In genomic region chr2:144215601-144216000, GRCm38 (mm10) we compare ENCODE assay signal across 9 mouse cellular contexts. TPM values are rescaled to one million over a fixed set of nuclear protein-coding genes. Genes with fewer than 3 reads are reported as not detected.
DNase-seq lines count a peak whose midpoint lies in the region; ATAC-seq and TF ChIP-seq lines count a peak whose summit lies in the region.
"Had no signal": no experiment of that assay in that cellular context is flagged by ENCODE, and none has a peak within 500 bp of the region (broad histone marks: within the 10 kb centered on the region; RNA-seq: fewer than 3 reads in every experiment).

No protein-coding gene starts in this region.

- DNase-seq in CH12.LX (ENCODE audit: extremely low read depth) = no peak
- DNase-seq in MEL (ENCODE audit: low read depth, low spot score) = no peak
- DNase-seq in midbrain, embryonic 11.5 days (ENCODE audit: low spot score, missing footprints) = peak; percentile 82
- DNase-seq in kidney, postnatal 14 days = no peak
- DNase-seq in cerebellum, postnatal 10 days = no peak
- DNase-seq: kidney, adult 11 months had no signal

- peaks cover 3% of the 10 kb centered on the region for H3K27me3 ChIP-seq in CH12.LX (replicated peaks)
- no peaks in the 10 kb centered on the region for H3K27me3 ChIP-seq in MEL (ENCODE audit: control insufficient read depth in 1 of 2, insufficient read depth in 2 of 2, low read length in 2 of 2)
- H3K27me3 ChIP-seq in forebrain, embryonic 12.5 days = no peaks in the 10 kb centered on the region
- no peaks in the 10 kb centered on the region for H3K27me3 ChIP-seq in midbrain, embryonic 11.5 days (ENCODE audit: control insufficient read depth, insufficient read depth, low read length)

- H3K9me3 ChIP-seq in CH12.LX (replicated peaks; ENCODE audit: low read length) = no peaks in the 10 kb centered on the region
- no peaks in the 10 kb centered on the region for H3K9me3 ChIP-seq in MEL (replicated peaks; ENCODE audit: insufficient read depth, low read length)
- no peaks in the 10 kb centered on the region for H3K9me3 ChIP-seq in forebrain, embryonic 12.5 days
- no peaks in the 10 kb centered on the region for H3K9me3 ChIP-seq in midbrain, embryonic 11.5 days (ENCODE audit: control insufficient read depth, low read length)

- H3K9ac ChIP-seq in CH12.LX (ENCODE audit: insufficient read depth, low read depth) = no peak overlapping the region
- H3K9ac ChIP-seq in MEL (ENCODE audit: control insufficient read depth, low read depth, low read length, poor library complexity, severe bottlenecking) = peak overlapping the region; percentile 25
- 0 out of 2 replicates have a peak overlapping the region, but pooled peaks have one; percentile 13 for H3K9ac ChIP-seq in forebrain, embryonic 12.5 days
- H3K9ac ChIP-seq in midbrain, embryonic 11.5 days (ENCODE audit: low read length) = peak overlapping the region; percentile 31; the same call in 1 of the 2 replicates

- H3K36me3 ChIP-seq in CH12.LX (replicated peaks in 1 of 2; ENCODE audit: control insufficient read depth in 1 of 2, insufficient read depth in 1 of 2, low read length in 1 of 2) = no peaks in the 10 kb centered on the region
- H3K36me3 ChIP-seq in MEL (ENCODE audit: control insufficient read depth in 1 of 2, insufficient read depth in 2 of 2, low read length in 2 of 2) = no peaks in the 10 kb centered on the region; a peak in 1 of 4 replicates
- H3K36me3 ChIP-seq in forebrain, embryonic 12.5 days (replicated peaks) = no peaks in the 10 kb centered on the region
- H3K36me3 ChIP-seq in midbrain, embryonic 11.5 days (ENCODE audit: control insufficient read depth, insufficient read depth, low read length) = no peaks in the 10 kb centered on the region

- no peak overlapping the region for H3K27ac ChIP-seq in CH12.LX (ENCODE audit: insufficient read depth, low read depth)
- H3K27ac ChIP-seq in MEL (ENCODE audit: control insufficient read depth, low read depth, low read length) = no peak overlapping the region
- H3K27ac ChIP-seq in forebrain, embryonic 12.5 days = no peak overlapping the region
- H3K27ac ChIP-seq in midbrain, embryonic 11.5 days (ENCODE audit: low read depth, low read length) = no peak overlapping the region

- no peak; the same call in 1 of the 2 replicates for ATAC-seq in forebrain, embryonic 12.5 days (ENCODE audit: low FRiP score)
- ATAC-seq in midbrain, embryonic 11.5 days (ENCODE audit: low FRiP score) = no peak
- no peak for ATAC-seq in cerebellum, adult (ENCODE audit: insufficient number of reproducible peaks, low FRiP score, low TSS enrichment)
- ATAC-seq: lung, postnatal 0 days had no signal

- dilution Hi-C loops in CH12.LX (cut with MboI; ENCODE audit: extremely low pct_ligation_motif_present, extremely low pct_unique_long_range_greater_than_20kb, low sequenced_read_pairs) = no loop called here

- TF ChIP-seq CTCF in CH12.LX (conservative IDR thresholded peaks at IDR 0.05 in 1 of 2, IDR thresholded peaks at IDR 0.05 in 1 of 2; ENCODE audit: low read depth in 2 of 2, low read length in 2 of 2) (no peak), MEL (IDR thresholded peaks at IDR 0.05 in 2 of 3, conservative IDR thresholded peaks at IDR 0.05 in 1 of 3; ENCODE audit: control insufficient read depth in 1 of 3, insufficient read depth in 1 of 3, low read depth in 2 of 3, low read length in 3 of 3, poor library complexity in 1 of 3, severe bottlenecking in 1 of 3) (no peak)

- no peak overlapping the region for H3K4me2 ChIP-seq in CH12.LX (ENCODE audit: insufficient read depth, low read depth, poor library complexity, severe bottlenecking)
- peak overlapping the region; percentile 23 for H3K4me2 ChIP-seq in forebrain, embryonic 12.5 days
- H3K4me2 ChIP-seq in midbrain, embryonic 11.5 days = no peak overlapping the region

- in situ Hi-C loops in CH12.LX (cut with MboI; ENCODE audit: low pct_ligation_motif_present, low pct_unique_long_range_greater_than_20kb, low sequenced_read_pairs) = loop anchor here (5.0 to 10.0 kb wide), 3 partner anchors 211 to 378 kb away; partner anchors contain the start of gene Bfsp1

- TF ChIP-seq POLR2A in CH12.LX (IDR thresholded peaks at IDR 0.05; ENCODE audit: low read depth, low read length) (no peak), MEL (IDR thresholded peaks at IDR 0.05; ENCODE audit: control insufficient read depth in 1 of 2, insufficient read depth in 1 of 2, low read depth in 1 of 2, low read length in 2 of 2, poor library complexity in 1 of 2) (no peak)

- H3K4me1 ChIP-seq in CH12.LX (ENCODE audit: control insufficient read depth in 1 of 2, insufficient read depth in 2 of 2) (peaks cover 18 to 54% of the 10 kb centered on the region in 2 experiments), MEL (ENCODE audit: control insufficient read depth in 1 of 2, insufficient read depth in 2 of 2, low read length in 2 of 2) (peaks cover 5 to 6% of the 10 kb centered on the region in 2 experiments; a peak in 2 of 4 replicates)
- peaks cover 13% of the 10 kb centered on the region for H3K4me1 ChIP-seq in forebrain, embryonic 12.5 days
- peaks cover 9% of the 10 kb centered on the region for H3K4me1 ChIP-seq in midbrain, embryonic 11.5 days (ENCODE audit: control insufficient read depth, insufficient read depth, low read length)

- H3K4me3 ChIP-seq in CH12.LX (replicated peaks in 1 of 3; ENCODE audit: low read depth in 2 of 3, low read length in 2 of 3, poor library complexity in 1 of 3) (no peak overlapping the region), MEL (ENCODE audit: control insufficient read depth in 1 of 2, insufficient read depth in 1 of 2, low read depth in 2 of 2, low read length in 2 of 2) (peak overlapping the region in 1 of 2 experiments; percentile 7; a peak in 1 of 4 replicates)
- H3K4me3 ChIP-seq in forebrain, embryonic 12.5 days (replicated peaks) = no peak overlapping the region
- no peak overlapping the region for H3K4me3 ChIP-seq in midbrain, embryonic 11.5 days (ENCODE audit: low read depth, low read length)

- WGBS in forebrain, embryonic 12.5 days = 13% methylated on average over 9 of the region's 9 CpGs
- WGBS in midbrain, embryonic 11.5 days = 22% methylated on average over 9 of the region's 9 CpGs

- H3K79me2 ChIP-seq in CH12.LX (replicated peaks; ENCODE audit: control insufficient read depth, extremely low read depth, insufficient read depth, poor library complexity, severe bottlenecking) = no peaks in the 10 kb centered on the region
- no peaks in the 10 kb centered on the region for H3K79me2 ChIP-seq in MEL (ENCODE audit: control insufficient read depth, insufficient read depth, low read length, poor library complexity)

- no peak for TF ChIP-seq RAD21 in CH12.LX (IDR thresholded peaks at IDR 0.05; ENCODE audit: low read depth, low read length)
- TF ChIP-seq RAD21 in MEL (IDR thresholded peaks at IDR 0.05; ENCODE audit: low read depth, low read length) = no peak

- TF ChIP-seq EP300 in CH12.LX (IDR thresholded peaks at IDR 0.05; ENCODE audit: low read length) (no peak), MEL (IDR thresholded peaks at IDR 0.05; ENCODE audit: low read depth in 1 of 2, low read length in 2 of 2) (no peak)

TF ChIP-seq in CH12.LX, 34 proteins besides CTCF, POLR2A, EP300 and RAD21:
- peak; percentile 88 for TF ChIP-seq ZNF384 (IDR thresholded peaks at IDR 0.05; ENCODE audit: low read depth, low read length)
- no peak for TF ChIP-seq CHD1 (IDR thresholded peaks at IDR 0.05; ENCODE audit: low read depth, low read length)

TF ChIP-seq in MEL, 35 proteins besides CTCF, POLR2A, EP300 and RAD21:
- TF ChIP-seq USF1 (IDR thresholded peaks at IDR 0.05; ENCODE audit: low read depth, low read length) (no peak), NRF1 (IDR thresholded peaks at IDR 0.05; ENCODE audit: insufficient read depth, low read depth, low read length, poor library complexity, severe bottlenecking) (no peak), MYB (IDR thresholded peaks at IDR 0.05; ENCODE audit: low read depth, low read length) (no peak)

RNA-seq across cellular contexts. Expression of gene Mgme1, which starts 54.9 kb away (rescaled TPM):
- 10.6 and 13.0 TPM in 2 replicates for total RNA-seq in CH12.LX (2012; rRNA removed)
- 20.7 and 21.9 TPM in 2 replicates for total RNA-seq in CH12.LX (2014; rRNA removed)
- 19.7 and 20.2 TPM in 2 replicates for polyA plus RNA-seq in CH12.LX (2012; ENCODE audit: insufficient read length, low read depth)
- total RNA-seq in MEL (2012; rRNA removed) = 14.1 and 16.8 TPM in 2 replicates
- polyA plus RNA-seq in MEL (2012; ENCODE audit: insufficient read depth in 1 of 2, insufficient read length in 2 of 2, low read depth in 1 of 2, low replicate concordance in 2 of 2, missing spikeins in 1 of 2) = 10 to 100 TPM in 1 of 2 experiments, not detected in 1; 20.3 TPM
- 17.5 and 17.9 TPM in 2 replicates for polyA plus RNA-seq in forebrain, embryonic 12.5 days (2016; fragmentation: Nextera tagmentation; extraction: Ambion mirVana)
- 15.7 and 17.4 TPM in 2 replicates for polyA plus RNA-seq in midbrain, embryonic 11.5 days (2014; fragmentation: Nextera tagmentation; extraction: Ambion mirVana)

RNA-seq across cellular contexts. Expression of gene Snx5, which starts 55.1 kb away (rescaled TPM):
- total RNA-seq in CH12.LX (2012; rRNA removed) (380 and 456 TPM in 2 replicates), CH12.LX (2014; rRNA removed) (1,220 and 1,259 TPM in 2 replicates), MEL (2012; rRNA removed) (136 and 161 TPM in 2 replicates)
- polyA plus RNA-seq in CH12.LX (2012; ENCODE audit: insufficient read length, low read depth) (652 and 666 TPM in 2 replicates), MEL (2012; ENCODE audit: insufficient read depth in 1 of 2, insufficient read length in 2 of 2, low read depth in 1 of 2, low replicate concordance in 2 of 2, missing spikeins in 1 of 2) (100 to 1,000 TPM; 213 to 835 TPM)
- 93.7 and 98.9 TPM in 2 replicates for polyA plus RNA-seq in forebrain, embryonic 12.5 days (2016; fragmentation: Nextera tagmentation; extraction: Ambion mirVana)
- 105 and 111 TPM in 2 replicates for polyA plus RNA-seq in midbrain, embryonic 11.5 days (2014; fragmentation: Nextera tagmentation; extraction: Ambion mirVana)

Comparison
In these comparisons a context has a peak if more than half of its experiments do, and no peak if none do; other contexts are left out.
1. Of the 35 proteins assayed by ChIP-seq in both MEL and CH12.LX: peak only in MEL: none; only in CH12.LX: ZNF384; in both: none; in neither: 34.